Mouse (Mus musculus) cerebellum, adult 11-12 months (tissue): ENCODE measurements at regions not wholly inside any gene's neighbourhood (a gene's known extent, or its start where the extent isn't known, plus 50 kb on each side); places are given as distances from the start of the nearest gene placed in this dataset.

Experiments used
- DNase-seq: peaks from one replicate; pipeline ENCODE4 v3.0.0; 2022

DNA sequence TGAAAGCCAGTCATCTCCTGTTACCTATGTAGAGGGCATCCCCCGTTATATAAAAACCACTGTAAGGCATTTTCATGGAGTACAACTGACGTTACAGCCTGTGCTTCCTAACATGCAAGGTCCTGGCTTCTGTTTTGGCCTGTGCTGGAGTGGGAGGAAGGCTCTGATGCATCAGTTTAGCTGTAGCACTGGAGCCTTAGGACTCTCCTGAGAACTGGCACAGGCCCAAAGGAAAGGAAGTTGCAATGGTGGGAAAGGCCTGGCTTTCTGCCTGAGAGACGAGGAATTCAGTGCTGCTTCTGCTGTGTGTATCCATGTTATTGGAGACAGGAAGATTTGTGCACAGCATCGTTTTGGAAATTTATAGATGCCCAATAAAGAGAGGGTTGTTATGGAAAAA, 144.2 kb upstream of the Gm5148 start:
- no peak for DNase-seq

- no peak for DNase-seq
Measured at GRCm38 (mm10) chr3:37862756-37863155, 138.5 kb upstream of the Gm5148 start.

GRCm38 (mm10) chr3:37860715-37861461, 136.6 kb upstream of the Gm5148 start:
- peak; percentile 11 for DNase-seq

DNA sequence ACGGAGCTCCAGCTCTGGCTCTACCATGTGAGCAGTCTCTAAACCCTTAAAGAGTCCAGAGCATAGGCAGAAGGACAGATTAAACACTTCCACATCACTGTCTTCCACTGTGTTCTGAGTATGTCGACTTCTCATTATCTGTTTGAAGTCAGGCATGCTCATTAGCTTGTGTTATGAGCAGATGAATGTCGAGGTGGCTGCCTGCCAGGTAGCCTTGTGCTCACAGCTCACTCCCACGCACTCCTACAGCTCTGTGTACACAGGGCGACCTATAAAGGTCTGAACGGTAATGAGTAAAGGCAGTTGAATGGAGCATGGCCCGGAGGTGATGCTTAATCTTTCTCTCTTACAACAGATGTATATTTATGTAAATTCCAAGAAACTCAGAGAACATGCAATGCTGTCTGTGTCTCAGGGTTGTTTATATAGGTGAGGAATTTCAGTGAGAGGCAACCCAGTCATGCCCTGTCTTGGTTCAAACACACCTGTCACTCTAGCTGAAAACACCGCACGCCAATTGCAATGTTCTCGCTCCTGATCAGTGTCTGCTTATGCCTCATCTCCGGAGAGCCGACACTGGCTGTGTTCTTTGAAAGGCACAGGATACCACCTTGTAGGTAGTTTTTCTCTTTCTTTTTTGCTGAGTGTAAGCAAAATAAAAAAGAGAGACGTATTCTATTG, 135.9 kb upstream of the Gm5148 start:
- peak; percentile 89 for DNase-seq

- DNase-seq, result no peak
Measured at GRCm38 (mm10) chr3:37858624-37859302, 134.5 kb upstream of the Gm5148 start.

DNA sequence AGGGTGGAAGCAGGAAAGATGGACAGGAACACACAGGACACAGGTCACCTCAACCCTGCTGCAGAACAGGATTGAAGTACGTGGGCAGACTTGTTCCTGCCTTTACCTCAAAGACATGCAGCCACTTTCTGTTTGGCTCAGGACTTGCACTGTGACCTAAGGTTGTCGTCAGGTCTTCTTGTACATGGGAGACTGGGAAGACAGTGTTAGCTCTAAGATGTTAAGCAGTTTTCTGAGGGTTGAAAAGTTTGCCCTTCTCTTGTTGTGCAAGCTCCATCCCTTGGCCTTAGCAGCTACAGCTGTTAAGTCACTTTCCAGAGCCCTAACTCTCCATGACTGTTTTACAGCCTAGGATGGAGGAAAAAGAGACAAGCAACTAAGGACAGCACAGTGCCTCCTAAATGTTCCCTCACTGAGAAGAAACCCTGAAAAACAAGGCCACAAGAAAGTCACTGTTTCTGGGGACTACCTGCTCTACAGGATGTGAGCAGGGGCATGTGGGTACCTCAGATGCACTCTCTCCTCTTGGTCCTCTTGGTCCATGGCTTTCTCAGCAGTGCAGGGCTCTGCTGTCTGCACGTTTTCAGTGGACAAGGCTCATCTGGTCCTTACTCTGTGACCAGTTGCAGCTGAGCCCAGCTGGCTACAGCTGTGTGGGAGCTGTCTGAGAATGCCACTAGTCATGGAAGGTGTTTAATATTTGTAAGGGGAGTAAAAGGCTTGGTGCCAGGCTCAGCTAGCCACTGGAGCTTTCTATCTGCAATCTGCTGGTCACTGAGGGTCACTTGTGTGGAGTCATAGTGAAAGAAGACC, 122.1 kb upstream of the Gm5148 start:
- no peak for DNase-seq

GRCm38 (mm10) chr3:37845313-37846023, 121.2 kb upstream of the Gm5148 start:
- DNase-seq, result no peak

DNA sequence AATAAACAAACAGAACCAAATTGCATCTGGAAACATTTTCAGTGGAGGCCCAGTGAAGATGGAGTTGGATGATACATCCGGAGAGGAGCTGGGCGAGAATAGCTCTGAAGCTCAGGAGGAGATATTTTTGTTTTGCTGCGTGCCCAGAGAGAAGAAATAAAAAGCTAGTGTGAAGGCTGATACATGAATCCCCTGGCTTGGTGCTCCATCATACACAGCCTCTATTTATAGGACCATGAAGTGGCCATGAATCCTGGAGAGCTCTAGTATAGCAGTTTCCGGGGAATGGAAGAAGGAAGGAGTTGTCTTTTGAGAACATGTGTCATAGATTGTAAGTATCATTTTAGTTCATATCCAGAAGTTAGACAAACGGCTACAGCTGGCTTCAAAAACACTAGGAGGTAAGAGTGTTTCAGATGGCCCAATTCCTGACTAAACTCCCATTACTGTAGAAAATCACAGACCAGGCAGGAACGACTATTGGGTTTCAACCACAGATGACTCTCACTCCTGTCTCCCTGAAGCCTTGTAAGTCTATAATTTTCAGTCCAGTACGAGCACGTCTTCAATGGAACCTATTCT, 120.5 kb upstream of the Gm5148 start:
- DNase-seq, result no peak

GRCm38 (mm10) chr3:37842289-37842688, 118.0 kb upstream of the Gm5148 start:
- no peak for DNase-seq

DNA sequence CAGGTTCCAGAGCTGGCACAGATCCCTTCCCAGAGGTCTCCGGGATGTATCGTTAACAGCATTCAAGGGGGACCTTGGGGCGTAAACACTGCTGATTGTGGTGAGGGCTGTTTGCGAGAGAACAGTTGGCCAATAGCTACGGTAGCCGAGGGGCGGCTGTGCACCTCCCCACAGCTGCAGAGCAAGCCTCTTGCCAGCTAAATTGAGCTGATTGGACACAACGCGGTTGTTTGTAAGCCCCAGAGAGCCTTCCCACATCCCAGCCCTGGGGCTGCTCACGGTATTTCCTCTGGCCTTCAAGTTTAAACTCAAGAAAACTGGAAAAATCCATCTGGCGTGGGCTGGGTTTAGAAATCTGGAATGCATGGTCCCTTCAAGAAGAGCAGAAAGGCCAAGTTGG, 114.6 kb upstream of the Gm5148 start:
- no peak for DNase-seq

GRCm38 (mm10) chr3:37836749-37837148, 112.5 kb upstream of the Gm5148 start:
- DNase-seq, result no peak

DNA sequence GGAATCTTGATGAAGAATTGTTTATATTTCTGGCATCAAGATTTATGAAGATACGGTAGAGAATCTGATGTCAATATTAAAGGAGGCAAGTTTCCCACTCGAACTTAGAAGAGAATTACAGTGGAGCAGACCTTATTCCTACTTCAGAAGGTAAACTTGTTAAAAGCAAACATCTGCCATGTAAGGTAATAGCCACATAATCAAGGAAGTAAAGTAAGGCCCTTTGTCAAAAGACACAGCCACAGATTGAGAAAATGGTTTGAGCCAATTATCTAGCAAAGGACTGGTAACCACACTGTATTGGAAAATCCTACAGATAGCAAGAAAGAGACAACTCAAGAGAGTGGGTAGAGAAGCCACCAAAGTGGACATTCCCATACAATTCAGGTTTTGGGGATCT, 111.4 kb upstream of the Gm5148 start:
- DNase-seq, result no peak

- DNase-seq, result no peak
Measured at GRCm38 (mm10) chr3:37835135-37835534, 110.8 kb upstream of the Gm5148 start.

DNA sequence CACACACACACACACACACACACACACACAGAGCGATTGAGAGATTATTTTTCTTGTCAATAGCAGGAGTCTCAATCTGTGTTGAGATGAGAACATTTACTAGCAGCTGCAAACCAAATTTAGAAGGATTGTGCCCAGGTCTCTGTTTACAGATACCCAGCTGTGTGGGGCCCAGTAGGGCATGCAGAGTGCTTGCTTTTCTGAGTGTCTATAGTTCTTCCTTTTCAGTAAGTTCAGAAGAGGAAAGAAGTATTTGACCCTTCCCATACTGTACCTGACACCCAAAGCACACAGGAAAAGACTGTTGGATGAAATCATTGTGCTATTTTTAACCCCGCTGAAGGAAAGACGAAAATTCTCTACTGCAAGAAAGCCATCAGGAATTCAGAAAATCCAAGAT, 110.3 kb upstream of the Gm5148 start:
- DNase-seq, result no peak

- DNase-seq, result no peak
Measured at GRCm38 (mm10) chr3:37833387-37833786, 109.1 kb upstream of the Gm5148 start.

GRCm38 (mm10) chr3:37827546-37827945, 103.3 kb upstream of the Gm5148 start:
- no peak for DNase-seq

DNA sequence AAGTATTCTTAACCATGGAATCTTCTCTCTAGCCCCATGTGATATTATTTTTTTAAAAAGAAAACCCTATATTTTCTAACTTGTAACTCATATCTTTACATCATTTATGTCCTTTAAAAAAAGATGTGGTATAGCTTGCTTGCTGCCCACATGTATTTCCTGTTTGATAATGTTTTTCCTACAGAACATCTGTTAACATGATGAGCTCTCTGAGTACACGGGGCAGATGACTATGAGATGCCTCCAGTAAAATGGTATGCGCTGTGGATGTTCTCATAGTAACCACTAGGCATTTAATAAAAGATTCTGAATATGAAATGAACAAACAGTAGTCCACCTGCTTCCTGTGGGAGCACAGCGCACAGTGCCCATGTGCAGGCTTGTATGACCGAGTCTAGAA, 101.3 kb upstream of the Gm5148 start:
- no peak for DNase-seq

GRCm38 (mm10) chr3:37824681-37825080, 100.4 kb upstream of the Gm5148 start:
- no peak for DNase-seq

DNA sequence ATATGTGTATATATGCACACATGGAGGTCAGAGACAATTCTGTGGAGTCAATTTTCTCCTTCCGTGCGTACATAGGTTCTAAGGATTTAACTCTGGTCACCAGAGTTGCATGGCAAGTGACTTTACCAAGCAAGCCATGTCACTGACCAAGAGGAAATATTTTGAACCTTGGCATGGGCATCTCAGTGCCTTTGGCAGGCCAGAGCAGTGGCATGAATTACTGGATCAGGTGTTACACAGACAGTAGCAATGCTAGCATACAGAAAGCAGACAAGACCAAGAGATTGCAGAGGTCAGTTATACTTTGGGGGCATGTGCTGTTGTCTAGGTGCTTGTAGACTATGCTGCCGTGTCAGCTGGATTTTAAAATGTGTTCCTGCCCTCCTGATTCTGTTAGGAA, 95.2 kb upstream of the Gm5148 start:
- DNase-seq, result no peak

DNA sequence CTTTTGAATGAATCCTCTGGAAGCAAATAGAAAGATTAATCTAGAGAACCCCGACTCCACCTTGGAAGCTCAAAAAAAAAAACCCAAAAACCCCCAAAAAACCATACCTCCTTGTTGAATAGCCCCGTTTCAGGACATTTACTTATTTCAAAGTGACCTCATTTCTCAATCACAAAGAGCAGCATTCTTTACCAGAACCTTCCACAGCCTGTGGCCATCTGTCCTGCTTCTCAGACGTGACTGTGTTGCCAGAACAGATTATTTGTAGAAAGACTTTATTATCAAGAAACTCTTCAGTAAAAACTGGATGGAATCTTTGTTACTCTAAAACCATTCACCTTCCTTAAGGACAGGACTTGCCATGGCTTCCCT, 93.1 kb upstream of the Gm5148 start:
- peak; percentile 17 for DNase-seq

DNA sequence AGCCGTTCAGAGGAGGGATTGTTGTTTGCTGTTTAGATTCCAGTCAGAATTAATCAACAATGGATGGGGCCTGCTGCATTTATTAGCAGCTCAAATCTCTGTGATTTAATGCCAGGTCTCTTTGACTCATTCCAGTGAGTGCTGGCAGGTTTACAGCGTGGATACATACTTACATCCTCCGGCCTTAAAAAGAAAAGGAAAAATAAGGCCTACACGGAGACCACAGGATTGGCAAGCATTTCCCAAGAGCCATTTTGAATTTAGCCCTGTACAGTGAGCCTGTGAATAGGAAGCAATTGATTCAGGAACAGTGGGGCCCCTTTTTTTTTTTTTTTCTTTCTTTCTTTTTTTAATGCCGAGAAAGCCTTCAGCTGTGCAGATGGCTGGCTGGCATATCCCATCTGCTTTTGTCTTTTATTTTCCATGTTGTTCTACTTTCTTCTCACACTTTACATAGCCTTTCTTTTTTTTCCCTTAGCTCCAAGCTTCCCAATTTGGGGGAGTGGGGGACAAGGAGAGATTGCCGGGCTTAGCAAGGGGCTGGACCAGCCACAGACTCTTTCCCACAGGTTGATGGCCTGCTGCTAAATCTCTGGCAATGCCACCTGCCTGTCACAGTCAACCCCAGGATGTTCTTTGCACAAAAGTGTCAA, 92.6 kb upstream of the Gm5148 start:
- DNase-seq, result peak; percentile 37

DNA sequence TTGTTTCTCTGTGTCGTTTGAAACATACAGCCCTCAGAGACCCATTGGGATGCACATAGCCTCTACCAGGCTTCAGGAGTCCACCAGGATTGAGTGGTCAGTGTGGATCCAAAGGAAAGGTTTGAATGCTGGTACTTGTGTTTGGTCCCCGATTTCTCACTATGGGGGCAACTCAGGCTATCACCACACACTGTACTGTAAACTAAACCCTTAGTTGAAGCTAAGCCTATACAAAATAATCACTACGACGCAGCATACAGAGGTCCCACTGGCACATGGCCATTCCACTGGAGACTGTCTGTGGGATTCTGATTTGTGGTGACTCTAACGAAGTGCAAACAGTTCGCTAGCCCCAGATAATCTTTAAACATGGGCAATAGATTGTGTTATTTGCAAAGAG, 91.5 kb upstream of the Gm5148 start:
- DNase-seq, result no peak
